Mouse (Mus musculus) cerebellum, adult 9-11 months (tissue): ENCODE measurements around the gene Map3k5.

Experiments
- DNase-seq: peaks from one replicate; pipeline ENCODE4 v3.0.0; 2022

Gene Map3k5

GRCm38 (mm10) chr10:20060320-20060970 is 126.2 kb downstream of the Map3k5 start:
- DNase-seq: no peak

- no peak for DNase-seq
Measured at GRCm38 (mm10) chr10:20064556-20065207, 130.4 kb downstream of the Map3k5 start.

GRCm38 (mm10) chr10:20066069-20066665 is 131.9 kb downstream of the Map3k5 start:
- no peak for DNase-seq

GRCm38 (mm10) chr10:20069771-20070460 is 135.6 kb downstream of the Map3k5 start:
- DNase-seq: no peak

- no peak for DNase-seq
Measured at GRCm38 (mm10) chr10:20070576-20071109, 136.4 kb downstream of the Map3k5 start.

GRCm38 (mm10) chr10:20071716-20072115 is 137.4 kb downstream of the Map3k5 start:
- no peak for DNase-seq

GRCm38 (mm10) chr10:20073236-20073893 is 139.1 kb downstream of the Map3k5 start:
- peak; percentile 80 for DNase-seq

- DNase-seq: no peak
Measured at GRCm38 (mm10) chr10:20076541-20077469, 142.5 kb downstream of the Map3k5 start.

GRCm38 (mm10) chr10:20078350-20078749 is 144.1 kb downstream of the Map3k5 start:
- DNase-seq: no peak

GRCm38 (mm10) chr10:20087841-20088240 is 153.6 kb downstream of the Map3k5 start:
- DNase-seq: no peak

GRCm38 (mm10) chr10:20089026-20089425 is 154.8 kb downstream of the Map3k5 start:
- no peak for DNase-seq

GRCm38 (mm10) chr10:20090171-20090570 is 155.9 kb downstream of the Map3k5 start:
- DNase-seq: no peak

- no peak for DNase-seq
Measured at GRCm38 (mm10) chr10:20091416-20091815, 157.1 kb downstream of the Map3k5 start.

- DNase-seq: no peak
Measured at GRCm38 (mm10) chr10:20092371-20092770, 158.1 kb downstream of the Map3k5 start.

GRCm38 (mm10) chr10:20101456-20101855 is 167.2 kb downstream of the Map3k5 start:
- DNase-seq: no peak

- DNase-seq: peak; percentile 88
Measured at GRCm38 (mm10) chr10:20104271-20104931, 170.1 kb downstream of the Map3k5 start.

- peak; percentile 27 for DNase-seq
Measured at GRCm38 (mm10) chr10:20105575-20105974, 171.3 kb downstream of the Map3k5 start.

- no peak for DNase-seq
Measured at GRCm38 (mm10) chr10:20107031-20107430, 172.8 kb downstream of the Map3k5 start.

- no peak for DNase-seq
Measured at GRCm38 (mm10) chr10:20111508-20111907, 177.2 kb downstream of the Map3k5 start.

GRCm38 (mm10) chr10:20112026-20112973 is 178.0 kb downstream of the Map3k5 start:
- peak; percentile 50 for DNase-seq
